Mouse (Mus musculus): Measurements from ENCODE around the gene Grin1.

DNA sequence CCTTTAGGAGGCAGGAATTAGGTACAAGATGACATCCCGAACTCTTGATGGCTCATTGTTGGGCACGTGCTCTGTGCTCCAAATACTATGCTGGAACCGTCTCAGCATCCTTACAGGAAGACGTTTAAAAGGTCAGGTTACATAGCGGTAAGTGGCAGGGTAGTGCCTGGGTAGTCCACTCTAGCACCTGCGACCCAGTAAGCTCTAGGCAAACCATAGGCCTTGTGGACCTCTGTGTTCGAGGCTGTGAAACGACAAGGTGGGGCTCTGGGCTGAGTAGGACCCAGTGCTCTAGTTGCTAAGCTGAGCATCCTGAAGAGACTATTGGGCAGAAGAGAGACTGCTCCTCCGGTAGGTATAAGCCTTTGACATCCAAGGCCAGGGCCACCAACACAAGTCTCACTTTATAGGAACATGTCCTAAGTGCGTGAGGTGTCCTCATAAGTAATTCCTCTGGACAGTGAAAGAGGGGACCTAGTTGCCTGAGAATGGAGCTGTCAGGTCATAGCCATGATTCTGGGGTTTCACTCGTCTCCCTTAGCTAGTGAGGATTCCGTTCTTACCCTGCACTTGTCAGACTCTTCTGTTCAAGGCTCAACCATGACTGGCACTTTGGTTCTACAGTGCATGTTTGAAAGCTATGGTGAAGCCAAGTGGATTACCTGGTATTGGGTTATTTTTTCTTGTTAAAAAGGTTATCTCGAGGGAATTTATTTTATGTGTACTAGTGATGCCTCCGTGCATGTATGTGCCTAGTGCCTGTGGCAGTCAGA lies 13.2 kb downstream of the Grin1 start:
- TF ChIP-seq CTCF (IDR thresholded peaks at IDR 0.05; ENCODE audit: borderline replicate concordance, insufficient read depth, low read depth, low read length) = no peak
- no peak for TF ChIP-seq POLR2A (IDR thresholded peaks at IDR 0.05; ENCODE audit: borderline replicate concordance, insufficient read depth, low read length)
